Mouse (Mus musculus): ENCODE results near the gene Nrros. TPM values are rescaled to one million over a fixed set of nuclear protein-coding genes. Genes with fewer than 3 reads are reported as not detected.

Gene Nrros
- total RNA-seq, 2 experiments from 2014 or later, result 11.2 to 11.6 TPM

- DNase-seq (ENCODE audit: low spot score in 2 of 2), result no peak
- Histone ChIP-seq H3K4me3 (no peak overlapping the region; the same call in 1 of the 2 replicates), H3K27ac (peak overlapping the region; percentile 69; the same call in 1 of the 2 replicates)
- TF ChIP-seq CTCF (conservative IDR thresholded peaks at IDR 0.05), result no peak
Measured at GRCm38 (mm10) chr16:32176896-32177686, 11.7 kb upstream of the Nrros start.

- Histone ChIP-seq H3K27ac (no peak overlapping the region), H3K4me3 (no peak overlapping the region)
- peak; percentile 55 for TF ChIP-seq CTCF (conservative IDR thresholded peaks at IDR 0.05)
- no peak for DNase-seq (ENCODE audit: low spot score in 2 of 2)
Measured at GRCm38 (mm10) chr16:32175029-32175428, 9.6 kb upstream of the Nrros start.

- no peak for DNase-seq (ENCODE audit: low spot score in 2 of 2)
- H3K27ac ChIP-seq, result no peak overlapping the region
- H3K4me3 ChIP-seq, result no peak overlapping the region
- TF ChIP-seq CTCF (conservative IDR thresholded peaks at IDR 0.05), result no peak
Measured at GRCm38 (mm10) chr16:32174340-32175005, 9.1 kb upstream of the Nrros start.

GRCm38 (mm10) chr16:32173401-32173800 lies 8.0 kb upstream of the Nrros start:
- DNase-seq (ENCODE audit: low spot score in 2 of 2), result no peak
- H3K4me3 ChIP-seq, result no peak overlapping the region
- TF ChIP-seq CTCF (conservative IDR thresholded peaks at IDR 0.05), result no peak
- H3K27ac ChIP-seq, result no peak overlapping the region

GRCm38 (mm10) chr16:32171031-32171731 lies 5.8 kb upstream of the Nrros start:
- Histone ChIP-seq H3K27ac (no peak overlapping the region), H3K4me3 (no peak overlapping the region)
- no peak for TF ChIP-seq CTCF (conservative IDR thresholded peaks at IDR 0.05)
- no peak for DNase-seq (ENCODE audit: low spot score in 2 of 2)

- Histone ChIP-seq H3K4me3 (no peak overlapping the region), H3K27ac (peak overlapping the region; percentile 28; the same call in 1 of the 2 replicates)
- DNase-seq (ENCODE audit: low spot score in 2 of 2), result no peak
- no peak for TF ChIP-seq CTCF (conservative IDR thresholded peaks at IDR 0.05)
Measured at GRCm38 (mm10) chr16:32167819-32168545, 2.6 kb upstream of the Nrros start.

- no peak for DNase-seq (ENCODE audit: low spot score in 2 of 2)
- no peak for TF ChIP-seq CTCF (conservative IDR thresholded peaks at IDR 0.05)
- peak overlapping the region; percentile 93 for H3K27ac ChIP-seq
- H3K4me3 ChIP-seq, result peak overlapping the region; percentile 59
Measured at GRCm38 (mm10) chr16:32164396-32165027, 882 bp downstream of the Nrros start.

GRCm38 (mm10) chr16:32163891-32164290 lies 1.5 kb downstream of the Nrros start:
- peak overlapping the region; percentile 59 for H3K4me3 ChIP-seq
- no peak for TF ChIP-seq CTCF (conservative IDR thresholded peaks at IDR 0.05)
- H3K27ac ChIP-seq, result peak overlapping the region; percentile 93
- no peak for DNase-seq (ENCODE audit: low spot score in 2 of 2)

GRCm38 (mm10) chr16:32163392-32163791 lies 2.0 kb downstream of the Nrros start:
- TF ChIP-seq CTCF (conservative IDR thresholded peaks at IDR 0.05), result no peak
- no peak overlapping the region for H3K27ac ChIP-seq
- DNase-seq (ENCODE audit: low spot score in 2 of 2), result no peak
- H3K4me3 ChIP-seq, result no peak overlapping the region

GRCm38 (mm10) chr16:32160742-32161323 lies 4.6 kb downstream of the Nrros start:
- TF ChIP-seq CTCF (conservative IDR thresholded peaks at IDR 0.05), result no peak
- no peak for DNase-seq (ENCODE audit: low spot score in 2 of 2)
- H3K4me3 ChIP-seq, result no peak overlapping the region
- H3K27ac ChIP-seq, result no peak overlapping the region

- DNase-seq (ENCODE audit: low spot score in 2 of 2), result no peak
- Histone ChIP-seq H3K4me3 (no peak overlapping the region), H3K27ac (no peak overlapping the region)
- no peak for TF ChIP-seq CTCF (conservative IDR thresholded peaks at IDR 0.05)
Measured at GRCm38 (mm10) chr16:32158966-32159365, 6.4 kb downstream of the Nrros start.

- no peak for DNase-seq (ENCODE audit: low spot score in 2 of 2)
- no peak for TF ChIP-seq CTCF (conservative IDR thresholded peaks at IDR 0.05)
- no peak overlapping the region for H3K27ac ChIP-seq
- no peak overlapping the region for H3K4me3 ChIP-seq
Measured at GRCm38 (mm10) chr16:32157369-32157768, 8.0 kb downstream of the Nrros start.

All from layer of hippocampus, adult 2 months (tissue).